Mouse (Mus musculus): ENCODE results near the gene Timd4.

DNA sequence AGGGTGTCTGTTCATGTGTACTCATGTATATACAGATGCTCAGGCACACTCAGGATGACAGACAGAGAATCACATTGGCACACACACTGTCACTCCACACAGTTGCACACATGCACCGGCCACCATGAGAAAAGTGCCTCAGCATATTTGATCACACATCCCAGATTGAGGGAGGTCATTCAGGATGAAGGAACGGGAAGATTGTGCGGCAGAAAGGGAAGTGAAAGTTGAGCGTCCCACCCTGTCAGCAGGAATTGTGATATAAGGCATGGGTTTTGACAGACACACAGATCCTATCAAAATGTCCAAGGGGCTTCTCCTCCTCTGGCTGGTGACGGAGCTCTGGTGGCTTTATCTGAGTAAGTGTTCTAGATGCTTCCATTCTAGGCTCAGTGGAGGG lies at the start of gene Timd4:
- TF ChIP-seq CTCF (IDR thresholded peaks at IDR 0.05; ENCODE audit: insufficient read depth, low read depth, low read length) (no peak), POLR2A (IDR thresholded peaks at IDR 0.05; ENCODE audit: insufficient read depth, low read depth, low read length) (no peak)
